Mouse (Mus musculus): ENCODE measurements around the gene Mtr.

GRCm38 (mm10) chr13:12257391-12258380 is at the start of gene Mtr:
- TF ChIP-seq CTCF (IDR thresholded peaks at IDR 0.05; ENCODE audit: insufficient read depth, low read length) (no peak), POLR2A (IDR thresholded peaks at IDR 0.05; ENCODE audit: borderline replicate concordance, extremely low read depth, low read depth, low read length) (peak; percentile 87; the same call in 1 of the 2 replicates)

All from lung, adult 2 months (tissue).